Mouse (Mus musculus) ES-E14 (cell line): ENCODE results near the gene Eps15l1.

ENCODE experiments used
- CHD2 ChIP-seq: IDR thresholded peaks from 2 replicates; pipeline ENCODE4 v1.6.1; 2014; ENCODE audit warnings: mild to moderate bottlenecking, low read depth, low read length, inconsistent platforms
- MAFK ChIP-seq: IDR thresholded peaks from 2 replicates; pipeline ENCODE4 v1.6.1; 2014; ENCODE audit warnings: mild to moderate bottlenecking, low read depth, low read length, inconsistent platforms; ENCODE audit not compliant: insufficient read depth
- ZC3H11A ChIP-seq: IDR thresholded peaks from 2 replicates; pipeline ENCODE4 v1.6.1; 2012; ENCODE audit warnings: low read depth, mild to moderate bottlenecking, inconsistent platforms, low read length, borderline replicate concordance

GRCm38 (mm10) chr8:72348114-72348513 lies 73.1 kb downstream of the Eps15l1 start:
- no peak for TF ChIP-seq MAFK
- TF ChIP-seq ZC3H11A, result no peak
- no peak for TF ChIP-seq CHD2
